Mouse (Mus musculus) heart, adult 11 months (tissue): ENCODE data around the gene Ust.

Source experiments
- DNase-seq: peaks from one replicate; pipeline ENCODE4 v3.0.0; 2022

Gene Ust

DNA sequence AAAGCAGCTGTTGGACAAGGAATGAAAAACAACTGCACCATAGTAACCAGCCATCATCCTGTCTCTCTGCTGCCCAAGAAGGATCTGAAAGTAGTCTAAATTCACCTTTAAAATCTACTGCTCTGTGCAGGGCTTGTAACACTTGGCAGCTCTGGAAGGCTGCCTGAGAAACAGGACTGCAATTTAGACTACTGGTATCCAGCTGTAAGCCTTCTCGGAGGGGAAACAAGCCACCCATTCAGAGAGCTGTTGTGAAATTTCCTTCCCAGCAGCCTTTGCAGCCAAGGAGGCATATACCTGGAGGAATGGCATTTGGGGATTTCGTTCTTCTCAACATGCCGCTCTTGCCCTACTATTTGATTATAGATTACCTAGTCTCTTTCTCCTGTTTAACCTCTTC is 345.6 kb downstream of the Ust start:
- no peak for DNase-seq

DNA sequence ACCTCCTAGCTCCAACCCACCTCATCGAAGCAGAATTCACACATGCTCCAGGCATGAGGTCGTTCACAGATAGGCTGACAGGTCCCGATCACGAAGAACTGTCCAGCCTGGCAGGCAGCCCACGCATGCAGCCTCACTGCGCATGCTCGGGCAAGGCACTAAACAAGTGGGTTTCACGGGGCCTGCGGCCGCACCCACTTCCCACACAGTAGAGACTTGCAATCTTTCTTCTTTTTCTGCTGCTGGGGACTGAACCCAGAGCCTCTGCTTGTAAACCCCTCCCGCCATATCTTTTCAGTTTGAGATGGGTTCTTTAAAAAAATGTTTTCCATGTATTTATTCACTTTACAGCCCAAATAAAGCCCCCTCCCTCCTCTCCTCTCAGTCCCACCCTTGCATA is 347.1 kb downstream of the Ust start:
- no peak for DNase-seq
